Mouse (Mus musculus) heart, postnatal 14 days (tissue): Measurements from ENCODE around the gene C9. TPM values are rescaled to one million over a fixed set of nuclear protein-coding genes. Genes with fewer than 3 reads are reported as not detected.

ENCODE experiments used
- DNase-seq, 2 experiments: peaks; one replicate each; pipeline ENCODE4 v3.0.0; 2021 to 2022
- intact Hi-C: fragments of 180-260 bp; cut with DNase I; formaldehyde crosslinking; loops from one replicate; pipeline ENCODE4 v1.15.1; 2025
- total RNA-seq, 2 experiments: library from RNA; stranded (reverse); gene quantifications; 2 replicates each; pipeline ENCODE4 v1.2.3; 2021

Gene C9
- total RNA-seq, 2 experiments from 2014 or later, result not detected

DNA sequence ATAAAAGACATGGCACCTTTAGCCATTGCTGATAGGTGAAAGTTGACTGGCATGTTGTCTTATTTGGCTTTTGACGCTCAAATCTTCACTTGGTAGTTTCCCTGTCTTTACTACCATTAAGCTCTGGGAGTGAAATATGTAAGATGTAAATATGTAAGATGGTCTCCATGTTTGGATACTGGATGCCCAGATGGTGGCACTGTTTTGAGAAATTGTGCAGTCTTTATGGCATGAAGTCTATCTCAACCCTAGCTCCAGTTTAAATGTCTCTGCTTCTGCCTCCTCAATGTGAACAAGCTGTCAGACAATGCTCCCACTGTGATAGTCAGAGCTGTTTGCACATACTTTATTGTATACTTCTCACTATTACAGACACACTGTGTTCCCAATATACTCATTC is 23.7 kb downstream of the C9 start:
- intact Hi-C loops, result no loop called here
- DNase-seq, result no peak

DNA sequence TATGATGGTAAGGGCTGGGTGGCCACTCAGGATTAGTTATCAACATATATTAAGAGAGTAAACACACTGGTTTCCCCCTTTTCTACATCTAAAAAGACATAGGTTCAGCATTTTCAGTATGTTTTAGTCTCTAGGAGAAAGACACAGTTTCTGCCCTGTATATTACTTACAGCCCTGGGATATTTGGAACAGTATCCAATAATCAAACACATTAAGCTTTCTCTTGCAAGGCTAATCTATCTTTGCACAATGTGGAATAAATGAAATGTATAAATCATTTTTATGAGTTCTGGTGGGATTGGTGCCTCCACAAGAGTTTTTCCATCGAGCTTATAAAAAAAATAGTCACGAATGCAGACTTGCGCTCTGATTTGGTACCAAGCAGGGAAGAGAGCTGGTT is 24.3 kb downstream of the C9 start:
- intact Hi-C loops, result no loop called here
- DNase-seq, result no peak

DNA sequence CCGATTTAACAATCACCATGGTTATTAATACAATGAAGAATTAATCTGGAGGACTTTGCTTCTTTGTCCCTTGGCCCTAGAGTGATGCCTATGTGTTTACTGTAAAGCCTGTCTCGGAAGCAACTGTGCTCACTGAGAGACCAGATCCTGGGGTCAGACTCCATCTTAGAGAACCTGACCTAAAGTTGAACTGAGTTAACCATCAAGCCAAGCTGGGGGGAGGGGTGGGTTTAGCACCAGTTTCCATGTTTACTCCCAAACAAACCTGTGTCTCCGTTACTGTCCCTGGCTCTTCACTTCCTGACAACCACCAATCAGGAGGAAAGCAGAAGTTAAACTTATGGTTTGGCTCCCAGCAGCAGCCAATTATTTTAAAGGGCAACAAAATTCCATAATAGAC is 38.4 kb downstream of the C9 start:
- no peak for DNase-seq

DNA sequence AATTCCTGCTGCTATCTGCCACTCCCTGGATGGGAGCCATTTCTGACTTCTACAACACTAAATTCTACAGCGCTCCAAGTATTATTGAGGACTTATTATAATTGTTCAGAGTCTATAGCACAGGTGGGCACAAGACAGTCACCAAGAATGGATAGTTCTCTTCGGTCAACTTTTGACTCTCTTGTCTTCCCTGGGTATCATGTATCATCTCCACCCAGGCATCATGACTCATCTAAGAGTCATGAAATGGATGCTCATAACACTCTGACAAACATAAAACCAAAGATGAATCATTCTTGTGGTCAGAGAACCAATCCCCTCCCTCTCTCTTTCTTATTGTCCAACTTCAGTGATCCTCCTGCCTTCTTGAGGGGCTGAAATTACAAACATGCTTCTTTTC is 47.3 kb downstream of the C9 start:
- DNase-seq, result no peak
- intact Hi-C loops, result no loop called here

More for the DNA sequence above, 38.4 kb downstream of the C9 start:
- intact Hi-C loops, result no loop called here

DNA sequence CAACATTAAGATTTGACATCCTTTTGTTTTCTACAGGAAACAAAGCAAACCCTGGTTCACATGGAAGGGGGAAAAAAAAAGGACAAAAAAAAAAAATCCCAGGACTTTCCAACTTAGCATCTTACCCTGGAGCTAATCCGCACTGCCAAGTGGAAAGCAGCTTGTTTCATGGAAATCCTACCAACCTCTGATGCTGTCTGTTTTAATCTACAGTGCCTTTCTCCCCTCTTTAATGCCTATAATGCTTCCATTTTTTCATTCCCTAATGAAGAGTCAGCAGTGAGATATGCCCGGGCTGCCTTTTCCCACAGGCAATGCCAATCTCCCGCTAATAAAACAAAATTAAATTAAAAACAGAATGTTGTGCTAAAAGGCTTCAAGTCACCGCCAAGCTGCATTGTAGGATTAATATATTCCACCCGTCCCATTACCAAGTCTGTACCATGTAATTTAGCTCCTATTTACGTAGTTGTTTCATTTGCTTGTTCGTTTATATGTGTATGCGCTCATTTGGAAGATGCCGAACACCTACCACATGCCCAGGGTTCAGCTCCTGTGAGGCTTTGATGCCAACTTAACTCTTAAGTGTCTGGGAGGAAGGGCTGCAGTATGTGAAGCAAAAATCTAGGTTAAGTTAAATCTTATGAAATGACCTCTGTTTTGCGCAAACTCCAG is 53.4 kb downstream of the C9 start:
- no peak for DNase-seq
- intact Hi-C loops, result no loop called here

DNA sequence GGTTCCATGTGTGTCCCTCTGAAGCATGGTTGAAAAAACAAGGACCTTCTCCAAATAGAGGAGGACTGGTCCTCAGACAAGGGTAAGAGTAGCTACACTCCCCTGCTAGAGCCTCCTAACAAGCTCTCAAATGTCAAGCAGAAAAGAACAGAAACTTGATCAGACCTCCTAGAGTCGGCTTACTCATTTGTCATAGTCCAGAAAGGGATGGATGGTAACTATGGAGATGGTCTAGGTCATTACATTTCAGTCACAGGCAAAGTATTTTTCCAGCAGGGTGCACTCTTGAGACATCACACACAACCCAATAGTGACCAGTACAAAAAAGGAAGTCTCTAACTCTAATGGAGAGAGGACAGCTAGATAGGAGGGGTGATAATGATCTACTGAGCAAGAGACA is 55.7 kb downstream of the C9 start:
- intact Hi-C loops, result loop anchor here (5.0 kb wide), 1 partner anchor 67 kb away; no protein-coding TSS in a partner anchor

DNA sequence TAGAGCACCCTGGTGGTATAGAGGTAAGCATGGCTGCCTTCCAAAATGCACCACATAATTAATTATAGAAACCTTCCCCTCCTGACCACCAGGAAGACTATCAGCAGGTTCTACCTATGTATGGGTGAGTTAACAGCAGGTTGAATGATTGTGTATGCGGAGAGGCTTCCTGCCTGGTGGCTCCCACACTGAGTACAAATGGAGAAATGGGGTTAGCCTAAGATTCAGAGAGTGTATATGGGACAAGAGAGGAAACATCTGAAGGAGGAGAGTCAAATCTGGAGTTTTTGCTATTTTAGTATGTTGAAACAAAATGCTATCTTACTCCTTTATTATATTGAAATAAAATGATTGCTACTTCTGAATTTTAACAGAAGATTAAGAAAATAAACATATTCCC is 72.4 kb downstream of the C9 start:
- DNase-seq, result no peak
- intact Hi-C loops, result no loop called here

More for the DNA sequence above, 55.7 kb downstream of the C9 start:
- peak in 1 of 2 experiments; percentile 12 for DNase-seq

DNA sequence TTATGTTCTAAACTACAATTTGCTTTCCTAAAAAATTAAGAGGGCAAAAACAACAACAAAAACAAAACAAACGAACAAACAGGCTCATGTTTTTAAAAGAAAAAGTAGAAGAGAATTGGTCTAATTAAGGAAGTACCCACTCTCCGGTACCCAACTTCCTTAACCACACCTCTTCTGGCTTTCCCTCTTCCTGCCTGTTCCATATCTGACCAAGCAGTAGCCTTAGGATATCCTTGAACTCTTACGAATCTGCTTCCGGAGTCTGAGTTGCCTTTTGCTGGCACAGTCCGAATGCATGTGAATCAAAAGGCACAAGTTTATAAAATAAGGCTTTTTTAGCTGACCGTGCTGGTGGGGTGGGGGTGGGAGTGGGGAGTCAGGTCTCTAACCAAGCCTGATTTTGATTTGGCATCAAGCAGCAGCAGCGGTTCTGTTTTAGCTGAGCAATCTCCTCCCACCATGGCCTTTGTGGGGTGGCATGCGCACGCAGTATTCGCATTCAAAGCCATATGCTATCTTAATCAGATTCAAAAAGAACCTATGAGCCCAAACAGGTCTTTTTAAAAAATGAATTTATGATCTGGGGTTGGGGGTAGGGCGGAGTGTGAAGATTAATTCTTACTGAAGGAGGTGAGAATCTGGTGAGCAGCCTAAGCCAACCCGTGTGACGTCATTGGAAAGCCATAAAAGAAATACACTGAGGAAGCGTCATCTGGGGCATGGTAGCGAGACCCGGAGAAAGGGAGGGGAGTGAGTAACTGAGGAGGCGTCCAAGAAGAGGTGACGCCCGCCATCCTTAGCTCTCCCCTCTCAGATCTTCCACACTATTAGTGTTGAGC is 74.5 kb downstream of the C9 start:
- DNase-seq, result no peak
- intact Hi-C loops, result no loop called here

DNA sequence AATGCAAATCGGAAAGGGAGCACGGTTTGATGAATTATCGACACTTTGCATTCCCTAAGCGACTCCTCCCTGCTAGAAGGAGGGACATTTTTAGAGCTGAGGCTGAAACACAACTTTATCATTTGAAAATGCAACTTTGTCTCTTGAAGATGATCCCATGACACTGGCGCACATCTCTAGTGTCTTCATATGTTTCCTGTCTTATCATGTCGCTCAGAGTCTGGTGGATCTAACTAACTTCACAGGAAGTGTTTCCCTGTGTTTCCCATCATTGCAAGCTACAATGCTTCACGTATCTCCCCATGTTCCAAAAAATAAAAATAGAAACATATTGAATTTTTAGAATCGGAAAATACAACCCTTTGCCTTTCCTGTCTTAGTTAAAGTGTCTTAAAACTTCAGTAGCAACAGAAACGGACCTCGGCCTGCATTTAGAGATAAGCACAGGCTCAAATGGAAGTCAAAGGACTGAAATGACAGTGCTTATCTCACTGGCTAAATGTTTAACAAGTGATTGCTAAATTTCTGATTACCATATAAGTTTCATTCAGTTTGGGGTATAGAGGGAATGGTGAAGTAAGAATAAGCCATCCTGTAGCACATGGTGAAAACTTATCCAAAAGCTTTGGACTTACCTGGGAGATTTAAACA is 75.5 kb downstream of the C9 start:
- intact Hi-C loops, result no loop called here
- no peak for DNase-seq

DNA sequence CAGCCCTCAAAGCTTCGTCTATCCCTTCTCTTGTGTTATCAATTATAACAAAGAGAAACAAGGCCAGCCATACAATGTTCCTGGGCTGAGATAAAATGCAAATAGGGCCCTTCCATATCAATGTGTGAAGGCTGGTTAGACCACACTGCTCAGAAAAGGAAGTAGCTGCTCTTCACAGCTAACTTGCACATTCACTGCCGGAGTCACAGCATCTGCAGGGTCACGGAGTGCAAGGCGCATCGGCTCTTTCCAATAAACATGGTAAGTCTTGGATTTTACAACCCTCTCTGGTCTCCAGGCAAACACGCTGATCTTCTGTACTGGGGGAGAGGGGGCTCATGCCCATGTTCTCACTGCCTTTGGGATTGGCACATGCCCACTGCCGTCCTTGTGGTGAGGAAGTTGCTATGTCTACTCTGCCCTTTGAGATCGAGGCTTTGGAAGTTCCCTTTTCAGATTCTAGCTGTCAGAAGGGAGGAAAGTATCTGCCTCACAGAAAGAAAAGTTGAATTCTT is 77.6 kb downstream of the C9 start, which contains the start of gene Fyb:
TSS of gene Fyb (plus strand) at position 201 of the 515 bp plus-strand sequence.
- intact Hi-C loops, result no loop called here
- no peak for DNase-seq

DNA sequence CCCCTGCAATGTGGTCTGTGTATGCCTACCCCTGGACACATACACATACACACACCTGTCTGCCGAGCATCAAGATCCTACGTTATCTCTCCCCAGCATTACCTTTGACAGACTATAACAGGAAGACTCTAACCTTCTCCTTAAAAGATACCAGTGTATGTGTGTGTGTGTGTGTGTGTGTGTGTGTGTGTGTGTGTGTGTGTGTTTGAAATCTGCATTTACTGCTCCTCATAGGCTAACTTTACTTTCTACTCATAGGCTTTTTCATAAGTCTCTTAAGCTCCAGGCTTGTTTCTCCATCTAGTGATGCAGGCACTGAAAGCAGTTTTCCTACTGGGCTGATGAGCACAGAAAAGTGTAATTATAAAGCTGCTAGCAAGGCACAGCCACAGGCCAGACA is 79.7 kb downstream of the C9 start:
- no peak for DNase-seq
- intact Hi-C loops, result no loop called here

DNA sequence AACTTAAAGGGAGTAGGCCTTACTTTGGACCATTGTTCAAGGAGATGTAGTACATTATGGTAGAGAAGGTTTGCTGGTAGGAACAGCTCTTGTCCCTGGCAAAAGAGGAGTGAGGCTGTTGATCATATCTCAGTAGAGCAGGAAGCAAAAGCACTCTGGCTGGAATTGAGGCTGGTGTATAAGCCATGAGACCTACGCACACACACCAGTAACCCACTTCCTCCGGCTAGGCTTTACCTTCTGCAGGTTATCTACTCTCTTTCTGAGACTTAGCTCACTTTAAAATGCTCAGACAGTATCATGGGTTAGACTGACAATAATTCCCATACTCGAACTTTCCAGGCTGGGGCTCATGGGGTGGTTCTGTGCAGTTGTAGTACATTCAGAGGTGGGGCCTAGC is 80.3 kb downstream of the C9 start:
- intact Hi-C loops, result no loop called here

DNA sequence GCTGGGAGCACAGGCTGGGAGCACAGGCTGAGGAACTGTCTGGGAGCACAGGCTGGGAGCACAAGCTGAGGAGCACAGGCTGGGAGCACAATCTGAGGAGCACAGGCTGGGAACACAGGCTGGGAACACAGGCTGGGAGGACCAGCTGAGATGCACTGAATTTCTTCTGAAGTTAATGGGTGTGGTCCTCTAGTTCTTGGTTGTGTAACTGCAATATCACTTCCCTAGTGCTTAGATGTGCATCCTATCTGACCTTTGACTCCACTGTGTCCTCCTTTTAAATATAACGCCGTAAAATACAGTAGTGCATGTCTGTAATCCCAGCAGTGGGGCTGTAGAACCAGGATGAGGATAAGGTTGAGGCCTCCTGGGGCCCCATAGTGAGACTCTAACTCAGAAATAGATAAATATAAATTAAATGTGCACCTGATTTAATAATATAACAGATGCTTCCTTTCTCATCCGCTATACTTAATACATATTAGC is 88.8 kb downstream of the C9 start:
- DNase-seq, result no peak
- intact Hi-C loops, result no loop called here

More for the DNA sequence above, 80.3 kb downstream of the C9 start:
- no peak for DNase-seq

DNA sequence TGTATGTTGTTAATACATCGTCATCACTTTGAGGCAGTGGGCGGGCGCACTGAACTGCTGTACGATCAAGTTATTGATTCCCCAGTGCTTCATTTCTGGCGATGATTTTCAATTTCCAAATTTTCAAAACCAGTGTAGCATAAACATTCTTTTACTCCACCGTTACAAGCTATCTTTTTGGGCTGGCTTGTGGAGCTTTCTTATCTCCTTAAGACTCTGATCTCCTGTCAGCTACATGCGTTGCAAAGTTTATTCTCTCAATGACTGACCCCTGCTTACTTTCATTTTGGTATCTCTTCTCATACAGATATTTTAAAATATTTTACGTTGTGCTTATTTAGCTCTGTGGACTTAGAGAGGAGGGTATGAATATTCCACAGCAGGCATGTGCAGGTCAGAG is 89.5 kb downstream of the C9 start:
- intact Hi-C loops, result no loop called here
- no peak for DNase-seq

DNA sequence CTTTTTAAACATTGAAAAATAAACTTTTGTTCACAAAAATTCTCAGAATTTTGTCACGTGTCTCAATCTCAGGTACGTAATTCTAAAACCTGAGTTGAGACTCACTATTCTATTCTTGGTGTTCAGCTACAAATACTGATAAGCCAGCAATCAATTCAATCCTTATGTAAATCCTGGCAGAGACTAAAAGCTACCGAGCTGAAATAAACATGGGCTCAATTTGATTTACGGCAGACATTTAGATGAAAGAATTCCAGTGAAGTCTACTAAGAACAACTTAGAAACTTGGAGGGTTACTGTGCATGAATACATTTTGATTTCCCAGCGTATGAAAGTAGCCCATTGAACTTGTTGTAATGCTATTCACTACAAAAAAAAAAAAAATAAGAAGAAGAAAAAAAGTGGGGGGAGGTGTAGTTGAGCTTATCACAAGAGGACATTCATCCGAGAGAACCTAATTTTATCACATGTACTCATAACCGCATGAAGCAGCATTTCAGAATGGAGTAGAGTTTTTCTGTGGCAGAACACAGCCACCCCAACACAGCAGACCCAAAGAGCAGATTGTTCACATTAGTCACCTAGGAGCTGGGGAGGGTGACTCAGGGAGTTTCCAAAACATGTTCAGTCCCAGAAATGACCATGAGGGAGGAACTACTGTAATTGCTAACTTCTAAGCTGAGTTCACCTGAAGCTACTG is 94.7 kb downstream of the C9 start:
- intact Hi-C loops, result no loop called here
- DNase-seq, result no peak

Other genes with a start within 250 kb of the C9 start
- gene Dab2, start 145.5 kb upstream of the C9 start, total RNA-seq, result 10 to 100 TPM; 40.2 to 42.8 TPM
- gene Fyb, start 77.5 kb downstream of the C9 start, total RNA-seq, result 10 to 100 TPM; 34.6 to 36.2 TPM